8 mouse cellular contexts compared by ENCODE assay signal in the genomic region with DNA sequence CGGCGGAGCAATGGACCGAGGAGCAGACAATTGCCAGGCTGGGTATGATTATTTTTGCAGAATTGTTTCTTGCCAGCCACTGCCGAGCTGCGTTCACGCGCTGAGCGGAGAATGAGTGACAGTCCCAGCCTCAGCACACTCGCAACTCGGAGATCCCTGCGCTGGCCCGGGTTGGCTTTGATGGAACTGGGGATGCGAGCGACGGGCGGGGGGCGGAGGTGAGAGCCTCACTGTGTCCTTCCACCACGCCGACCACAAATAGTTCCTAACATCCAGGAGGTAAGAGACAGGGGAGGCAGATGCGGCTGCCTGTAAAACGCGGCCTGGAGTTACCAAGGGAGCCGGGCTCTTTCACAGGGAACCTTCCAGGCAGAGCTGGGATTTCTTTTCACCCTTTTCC. TPM values are rescaled to one million over a fixed set of nuclear protein-coding genes. Genes with fewer than 3 reads are reported as not detected.
DNase-seq lines count a peak whose midpoint lies in the region; ATAC-seq lines count a peak whose summit lies in the region.

A gene (minus strand): TSS at position 120 of the 400 bp plus-strand sequence.

- H3K36me3 ChIP-seq in intestine, embryonic 15.5 days, result no peaks in the 10 kb centered on the region
- H3K36me3 ChIP-seq in megakaryocyte, embryonic 14.5 days (replicated peaks; ENCODE audit: low read length), result no peaks in the 10 kb centered on the region

- H3K9ac ChIP-seq in intestine, embryonic 15.5 days, result peak within 1 kb of the TSS; percentile 77

- ATAC-seq in intestine, embryonic 15.5 days, result peak; percentile 71
- ATAC-seq in inflammation-experienced regulatory T-cells, adult 6 months, result no peak

- H3K4me2 ChIP-seq in intestine, embryonic 15.5 days (replicated peaks), result peak within 1 kb of the TSS; percentile 90

- peaks cover 13% of the 10 kb centered on the region for H3K4me1 ChIP-seq in intestine, embryonic 15.5 days (replicated peaks)
- H3K4me1 ChIP-seq in megakaryocyte, embryonic 14.5 days, result peaks cover 26% of the 10 kb centered on the region

- intact Hi-C loops in left cerebral cortex, postnatal 10 days (cut with DNase I), result loop anchor here (5.0 kb wide), 6 partner anchors 73 to 373 kb away; no protein-coding TSS in a partner anchor

- WGBS in intestine, embryonic 15.5 days, result under 1% methylated on average over 23 of the region's 23 CpGs

- no peaks in the 10 kb centered on the region for H3K9me3 ChIP-seq in intestine, embryonic 15.5 days
- peaks cover 6% of the 10 kb centered on the region; the same call in 1 of the 2 replicates for H3K9me3 ChIP-seq in megakaryocyte, embryonic 14.5 days

- H3K27ac ChIP-seq in intestine, embryonic 15.5 days, result peak within 1 kb of the TSS; percentile 81

- DNase-seq in adrenal gland, postnatal 36 days, result peak; percentile 88 to 89
- peak; percentile 94 for DNase-seq in embryo, embryonic 11.5 days (ENCODE audit: low read depth, low spot score)
- peak; percentile 61 to 86 for DNase-seq in gastrocnemius, postnatal 4 days (ENCODE audit: low spot score in 2 of 2)
- peak; percentile 92 to 94 for DNase-seq in left cerebral cortex, postnatal 10 days (ENCODE audit: extremely low spot score in 1 of 2, low spot score in 2 of 2)
- peak; percentile 94 for DNase-seq in right cerebral cortex, postnatal 25 days

- H3K27me3 ChIP-seq in intestine, embryonic 15.5 days (replicated peaks), result peaks cover 17% of the 10 kb centered on the region
- H3K27me3 ChIP-seq in megakaryocyte, embryonic 14.5 days (replicated peaks), result peaks cover 45% of the 10 kb centered on the region

- H3K4me3 ChIP-seq in intestine, embryonic 15.5 days (replicated peaks), result peak within 1 kb of the TSS; percentile 77
- H3K4me3 ChIP-seq in megakaryocyte, embryonic 14.5 days (replicated peaks), result peak within 1 kb of the TSS; percentile 88

RNA-seq across cellular contexts. Expression of the gene that starts here (rescaled TPM):
- 10 to 100 TPM; 37.5 to 40.2 TPM for total RNA-seq in adrenal gland, postnatal 36 days (2021)
- 100 to 1,000 TPM; 180 to 193 TPM for total RNA-seq in gastrocnemius, postnatal 4 days (2021)
- 76.2 and 77.5 TPM in 2 replicates for polyA plus RNA-seq in intestine, embryonic 15.5 days (2015; fragmentation: Nextera tagmentation; extraction: Ambion mirVana)
- 100 to 1,000 TPM; 741 to 808 TPM for total RNA-seq in left cerebral cortex, postnatal 10 days (2021)
- 0.31 TPM in 1 of 2 replicates, not detected in the other for polyA plus RNA-seq in megakaryocyte, embryonic 14.5 days (2012; ENCODE audit: insufficient read depth, low replicate concordance)
- under 1 TPM in 1 of 3 experiments, not detected in 2; 0.35 TPM for polyA plus RNA-seq in inflammation-experienced regulatory T-cells, adult 6 months (2017; shearing (Covaris generic))

Comparison
In these comparisons a context has a peak if more than half of its experiments do, and no peak if none do; other contexts are left out.
1. RNA of the gene that starts here (total RNA-seq): 741 to 808 TPM in left cerebral cortex, postnatal 10 days and 180 to 193 TPM in gastrocnemius, postnatal 4 days; 37.5 to 40.2 TPM in adrenal gland, postnatal 36 days; every median in the first group is over 4 times any median in the second.
2. RNA of the gene that starts here (polyA plus RNA-seq): 76.2 to 77.5 TPM in intestine, embryonic 15.5 days; 0.31 TPM in megakaryocyte, embryonic 14.5 days and 0.35 TPM in inflammation-experienced regulatory T-cells, adult 6 months; every median in the first group is over 10 times any median in the second.
3. Peak in every context shown above with its lines, with median percentiles within 50 percentile points of each other: DNase-seq.